Mouse (Mus musculus) limb, embryonic 13.5 days (tissue): ENCODE measurements around the gene Creb3. TPM values are rescaled to one million over a fixed set of nuclear protein-coding genes. Genes with fewer than 3 reads are reported as not detected.
A peak's percentile ranks its signal among the peaks of the same experiment; 100 is the strongest.
"Not testable (repeated sequence)": the region's sequence is repeated elsewhere in the genome, so short reads cannot be mapped to it uniquely, and the experiment has no call there.

Source experiments
- ATAC-seq: fragments of 200-750 bp; cut with Nextera tagmentation; 2 replicates; pipeline ENCODE4 v1.8.0; 2017; ENCODE audit warnings: low read depth, moderate number of reproducible peaks, moderate TSS enrichment; ENCODE audit not compliant: low FRiP score
- H3K27ac ChIP-seq: fragments of 300-500 bp; sonication (generic); 2 replicates; pipeline ENCODE4 v1.5.1; 2015; ENCODE audit warnings: inconsistent platforms, mild to moderate bottlenecking, moderate library complexity
- H3K27me3 ChIP-seq: fragments of 300-500 bp; sonication (generic); 2 replicates; pipeline ENCODE4 v1.6.1; 2015; ENCODE audit warnings: mild to moderate bottlenecking, inconsistent platforms
- H3K36me3 ChIP-seq: fragments of 300-500 bp; sonication (generic); 2 replicates; pipeline ENCODE4 v1.6.1; 2015; ENCODE audit warnings: inconsistent platforms, mild to moderate bottlenecking, moderate library complexity
- H3K4me1 ChIP-seq: fragments of 300-500 bp; sonication (generic); 2 replicates; pipeline ENCODE4 v1.6.1; 2015; ENCODE audit warnings: inconsistent platforms
- H3K4me2 ChIP-seq: fragments of 300-500 bp; sonication (generic); replicated peaks from 2 replicates; pipeline ENCODE4 v1.6.1; 2015; ENCODE audit warnings: inconsistent platforms, mild to moderate bottlenecking, moderate library complexity
- H3K4me3 ChIP-seq: fragments of 300-500 bp; sonication (generic); 2 replicates; pipeline ENCODE4 v1.5.1; 2015; ENCODE audit warnings: moderate library complexity, mild to moderate bottlenecking, inconsistent platforms
- H3K9ac ChIP-seq: fragments of 300-500 bp; sonication (generic); 2 replicates; pipeline ENCODE4 v1.6.1; 2015; ENCODE audit warnings: mild to moderate bottlenecking, inconsistent platforms
- H3K9me3 ChIP-seq: fragments of 300-500 bp; sonication (generic); 2 replicates; pipeline ENCODE4 v1.6.1; 2016; ENCODE audit warnings: inconsistent platforms
- WGBS: fragments of 180-500 bp; shearing (Covaris S2); methylation state at CpG from one replicate; pipeline ENCODE4 v1.1.7; 2015; 5-methylcytosine and 5-hydroxymethylcytosine counted together
- polyA plus RNA-seq: library from polyadenylated mRNA; unstranded; fragments of >200 nt; fragmentation: Nextera tagmentation; extraction: Ambion mirVana; gene quantifications from 2 replicates; pipeline ENCODE4 v1.2.1, GENCODE M21; 2015

Gene Creb3
- polyA plus RNA-seq, 1 experiment from 2014 or later = 58.7 TPM

DNA sequence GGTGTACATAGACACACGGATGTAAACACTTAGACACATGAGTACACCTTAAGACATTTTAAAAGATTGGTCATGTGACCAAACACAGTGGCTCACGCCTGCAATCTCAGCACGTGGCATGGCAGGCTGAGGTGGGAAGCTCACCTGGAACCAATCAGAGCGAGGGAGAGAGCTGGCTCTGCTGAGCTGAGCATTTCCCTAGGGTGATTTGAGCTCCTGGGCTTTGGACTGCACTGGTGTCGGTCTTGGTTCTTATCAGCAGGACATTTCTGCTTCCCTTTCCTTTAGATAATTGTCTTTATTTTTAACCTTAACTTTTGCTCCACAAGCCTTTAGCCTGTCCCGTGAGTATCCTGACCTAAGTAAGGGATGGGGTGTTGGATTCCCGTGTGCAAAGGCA, 25.5 kb downstream of the Creb3 start:
- no peak overlapping the region for H3K27ac ChIP-seq
- H3K9me3 ChIP-seq = no peaks in the 10 kb centered on the region
- H3K9ac ChIP-seq = no peak overlapping the region
- ATAC-seq = 0 out of 2 replicates have a peak, but pooled peaks have one; percentile 10
- peaks cover 5% of the 10 kb centered on the region for H3K4me1 ChIP-seq
- H3K27me3 ChIP-seq = no peaks in the 10 kb centered on the region
- WGBS = 40% methylated on average over 7 of the region's 7 CpGs
- peaks cover 26% of the 10 kb centered on the region for H3K36me3 ChIP-seq
- no peak overlapping the region for H3K4me2 ChIP-seq
- no peak overlapping the region for H3K4me3 ChIP-seq

DNA sequence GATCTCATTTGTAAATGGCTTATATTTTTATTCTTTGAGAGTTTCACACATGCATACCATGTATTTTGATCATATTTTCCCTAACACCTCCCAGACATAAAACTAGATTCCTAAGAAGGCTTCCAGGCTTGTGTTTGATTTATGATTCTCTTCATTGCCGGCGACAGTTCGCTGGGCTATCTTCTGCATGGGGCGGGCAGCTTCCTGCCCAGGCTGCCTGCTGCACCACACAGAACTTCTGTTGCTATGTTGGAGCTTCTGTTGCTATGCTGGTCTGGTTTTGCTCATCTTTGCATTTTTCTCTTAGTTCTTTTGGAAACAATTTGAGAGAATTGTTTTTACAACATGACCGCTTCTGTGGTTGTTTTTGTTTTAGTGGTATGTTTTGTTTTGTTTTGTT, 29.4 kb downstream of the Creb3 start:
- no peak for ATAC-seq
- Histone ChIP-seq H3K36me3 (no peaks in the 10 kb centered on the region), H3K9me3 (no peaks in the 10 kb centered on the region), H3K4me2 (no peak overlapping the region), H3K27ac (no peak overlapping the region), H3K4me1 (peaks cover 9% of the 10 kb centered on the region), H3K9ac (no peak overlapping the region), H3K27me3 (no peaks in the 10 kb centered on the region), H3K4me3 (no peak overlapping the region)
- 73% methylated on average over 5 of the region's 5 CpGs for WGBS

DNA sequence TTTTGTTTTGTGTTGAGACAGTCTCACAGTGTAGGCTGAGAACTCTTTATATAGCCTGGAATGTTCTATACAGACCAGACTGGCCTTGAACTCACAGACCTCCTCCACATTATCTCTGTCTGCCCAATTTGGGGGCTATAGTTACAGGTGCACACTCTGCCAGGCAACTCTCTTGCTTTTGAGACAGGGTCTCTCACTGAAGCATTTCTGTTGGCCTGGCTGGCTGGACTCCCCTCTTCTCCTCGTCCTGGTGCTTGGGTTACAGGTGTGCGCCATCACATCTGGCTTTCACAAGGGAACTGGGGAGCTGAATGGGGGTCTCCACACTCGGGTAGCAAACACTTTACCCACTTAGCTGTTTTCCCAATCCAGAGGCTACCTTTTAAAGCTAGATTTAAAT, 29.8 kb downstream of the Creb3 start:
- Histone ChIP-seq H3K4me2 (no peak overlapping the region), H3K9ac (no peak overlapping the region), H3K27ac (no peak overlapping the region), H3K27me3 (no peaks in the 10 kb centered on the region), H3K4me1 (peaks cover 9% of the 10 kb centered on the region), H3K4me3 (no peak overlapping the region), H3K36me3 (no peaks in the 10 kb centered on the region), H3K9me3 (no peaks in the 10 kb centered on the region)
- no peak for ATAC-seq
- WGBS = 59% methylated on average over 3 of the region's 3 CpGs

DNA sequence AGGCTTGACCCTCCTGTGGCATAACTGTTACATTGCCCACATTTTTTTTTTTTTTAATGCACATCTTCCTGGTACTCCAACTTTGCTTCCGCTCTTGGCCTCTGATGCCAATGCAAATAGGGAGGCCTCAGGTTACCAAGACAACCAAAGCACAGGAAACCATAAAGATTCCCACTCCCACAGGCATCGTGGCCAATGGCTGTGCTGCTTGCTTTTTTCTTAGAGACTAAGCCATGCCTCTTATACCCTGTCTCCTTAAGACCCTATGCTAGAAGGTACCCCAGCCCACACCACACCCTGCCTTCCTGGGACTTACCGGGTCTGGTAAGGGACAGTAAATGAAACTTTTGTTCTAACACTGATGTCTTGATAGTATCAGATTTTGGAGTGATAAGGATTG, 31.3 kb downstream of the Creb3 start:
- H3K4me3 ChIP-seq = no peak overlapping the region
- 53% methylated on average over 3 of the region's 3 CpGs for WGBS
- no peak for ATAC-seq
- no peak overlapping the region for H3K27ac ChIP-seq
- peaks cover 4% of the 10 kb centered on the region; the same call in 1 of the 2 replicates for H3K4me1 ChIP-seq
- H3K9ac ChIP-seq = no peak overlapping the region
- H3K4me2 ChIP-seq = no peak overlapping the region
- H3K27me3 ChIP-seq = no peaks in the 10 kb centered on the region
- no peaks in the 10 kb centered on the region for H3K9me3 ChIP-seq
- no peaks in the 10 kb centered on the region for H3K36me3 ChIP-seq

DNA sequence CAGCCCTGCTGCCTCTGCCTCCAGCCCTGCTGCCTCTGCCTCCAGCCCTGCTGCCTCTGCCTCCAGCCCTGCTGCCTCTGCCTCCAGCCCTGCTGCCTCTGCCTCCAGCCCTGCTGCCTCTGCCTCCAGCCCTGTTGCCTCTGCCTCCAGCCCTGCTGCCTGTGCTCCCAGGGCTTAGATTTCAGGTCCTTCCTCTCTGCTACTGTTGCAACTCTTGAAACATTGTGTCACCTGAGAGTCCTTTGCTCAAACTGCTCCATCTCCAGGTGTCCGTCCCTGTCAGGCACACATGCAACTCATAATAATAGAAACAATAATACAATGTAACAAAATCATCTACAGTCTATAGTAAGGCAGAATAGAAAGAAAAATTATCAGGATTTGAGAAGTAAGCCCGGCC, 34.5 kb downstream of the Creb3 start:
- H3K9ac ChIP-seq, ATAC-seq, H3K27ac ChIP-seq, H3K27me3 ChIP-seq, H3K4me3 ChIP-seq, H3K9me3 ChIP-seq, H3K36me3 ChIP-seq, H3K4me2 ChIP-seq, H3K4me1 ChIP-seq: not testable (repeated sequence)
- WGBS = 72% methylated on average over 2 of the region's 2 CpGs

- no peaks in the 10 kb centered on the region for H3K36me3 ChIP-seq
- no peak for ATAC-seq
- WGBS = 83% methylated on average over 4 of the region's 4 CpGs
- H3K27ac ChIP-seq = no peak overlapping the region
- H3K27me3 ChIP-seq = no peaks in the 10 kb centered on the region
- no peak overlapping the region for H3K4me2 ChIP-seq
- H3K9me3 ChIP-seq = no peaks in the 10 kb centered on the region
- no peak overlapping the region for H3K4me3 ChIP-seq
- H3K4me1 ChIP-seq = peaks cover 4% of the 10 kb centered on the region; the same call in 1 of the 2 replicates
- no peak overlapping the region for H3K9ac ChIP-seq
Measured at GRCm38 (mm10) chr4:43598200-43598599, 36.1 kb downstream of the Creb3 start.

GRCm38 (mm10) chr4:43598650-43599380, 36.7 kb downstream of the Creb3 start:
- H3K9me3 ChIP-seq = no peaks in the 10 kb centered on the region
- H3K4me1 ChIP-seq = no peaks in the 10 kb centered on the region
- 78% methylated on average over 7 of the region's 7 CpGs for WGBS
- H3K9ac ChIP-seq = no peak overlapping the region
- no peak overlapping the region for H3K4me3 ChIP-seq
- H3K27me3 ChIP-seq = no peaks in the 10 kb centered on the region
- H3K36me3 ChIP-seq = no peaks in the 10 kb centered on the region
- ATAC-seq = no peak
- no peak overlapping the region for H3K4me2 ChIP-seq
- H3K27ac ChIP-seq = no peak overlapping the region

DNA sequence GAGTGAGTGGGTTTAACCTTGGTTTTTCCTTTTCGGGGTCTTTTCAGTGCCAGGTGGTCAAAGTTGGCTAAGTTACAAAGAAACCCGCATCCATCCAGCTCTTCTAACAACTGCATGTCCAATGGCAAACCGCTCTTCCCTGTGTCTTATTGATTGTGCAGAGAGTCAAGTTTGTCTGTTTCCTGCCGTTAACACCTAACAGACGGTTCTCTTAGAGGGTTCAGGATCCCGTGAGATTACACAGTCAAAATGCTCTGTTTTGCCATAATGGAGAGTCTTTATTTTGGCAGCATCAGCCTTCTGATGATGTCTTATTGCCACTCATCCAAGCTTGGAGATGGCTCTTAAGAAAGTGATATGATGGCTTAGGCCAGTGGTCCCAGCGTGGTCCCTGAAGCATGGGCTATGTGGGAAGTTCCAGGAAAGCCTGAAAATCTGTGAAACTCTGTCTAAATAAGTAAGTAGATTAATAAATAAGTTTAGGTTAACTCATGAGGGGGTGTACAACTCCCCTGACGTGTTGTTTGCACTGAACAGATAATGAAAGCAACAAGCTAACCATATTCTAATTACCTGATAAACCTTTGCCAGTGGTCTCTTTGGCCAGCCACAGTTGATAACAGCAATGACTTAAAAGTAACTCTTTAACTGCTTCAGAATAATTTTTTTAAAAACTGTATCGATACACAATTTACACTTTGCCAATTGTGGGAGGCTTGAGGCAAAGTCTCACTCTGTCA, 38.2 kb downstream of the Creb3 start:
- Histone ChIP-seq H3K9ac (no peak overlapping the region), H3K4me1 (no peaks in the 10 kb centered on the region), H3K4me3 (no peak overlapping the region), H3K9me3 (no peaks in the 10 kb centered on the region), H3K4me2 (no peak overlapping the region), H3K27me3 (no peaks in the 10 kb centered on the region), H3K27ac (no peak overlapping the region), H3K36me3 (no peaks in the 10 kb centered on the region)
- no peak for ATAC-seq
- WGBS = 78% methylated on average over 9 of the region's 9 CpGs

DNA sequence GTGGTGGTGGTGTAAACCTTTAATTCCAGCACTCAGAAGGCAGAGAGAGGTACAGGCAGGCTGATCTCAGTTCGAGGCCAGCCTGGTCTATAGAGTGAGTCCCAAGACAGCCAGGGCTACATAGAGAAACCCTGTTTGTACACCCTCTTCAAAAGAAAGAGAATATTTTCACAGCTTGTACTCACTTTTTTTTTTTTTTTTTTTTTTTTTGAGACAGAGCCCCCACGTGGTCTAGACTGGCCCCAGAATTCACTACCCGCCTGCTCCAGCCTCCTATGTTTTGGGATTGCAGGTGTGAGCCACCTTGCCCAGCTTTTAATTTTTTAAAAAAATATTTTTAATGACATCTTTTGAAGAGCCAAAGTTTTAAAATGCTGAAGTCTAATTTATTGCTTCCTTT, 42.0 kb downstream of the Creb3 start:
- no peak overlapping the region for H3K27ac ChIP-seq
- H3K9me3 ChIP-seq = no peaks in the 10 kb centered on the region
- no peak overlapping the region for H3K4me2 ChIP-seq
- H3K27me3 ChIP-seq = no peaks in the 10 kb centered on the region
- no peak for ATAC-seq
- no peaks in the 10 kb centered on the region for H3K4me1 ChIP-seq
- no peak overlapping the region for H3K4me3 ChIP-seq
- H3K36me3 ChIP-seq = no peaks in the 10 kb centered on the region
- WGBS = 59% methylated on average over 3 of the region's 3 CpGs
- H3K9ac ChIP-seq = no peak overlapping the region

GRCm38 (mm10) chr4:43604751-43605685, 42.9 kb downstream of the Creb3 start:
- H3K27ac ChIP-seq = no peak overlapping the region
- no peaks in the 10 kb centered on the region for H3K9me3 ChIP-seq
- ATAC-seq = no peak
- H3K36me3 ChIP-seq = no peaks in the 10 kb centered on the region
- no peak overlapping the region for H3K4me3 ChIP-seq
- no peak overlapping the region for H3K4me2 ChIP-seq
- H3K4me1 ChIP-seq = no peaks in the 10 kb centered on the region
- H3K9ac ChIP-seq = no peak overlapping the region
- 78% methylated on average over 9 of the region's 9 CpGs for WGBS
- no peaks in the 10 kb centered on the region for H3K27me3 ChIP-seq

DNA sequence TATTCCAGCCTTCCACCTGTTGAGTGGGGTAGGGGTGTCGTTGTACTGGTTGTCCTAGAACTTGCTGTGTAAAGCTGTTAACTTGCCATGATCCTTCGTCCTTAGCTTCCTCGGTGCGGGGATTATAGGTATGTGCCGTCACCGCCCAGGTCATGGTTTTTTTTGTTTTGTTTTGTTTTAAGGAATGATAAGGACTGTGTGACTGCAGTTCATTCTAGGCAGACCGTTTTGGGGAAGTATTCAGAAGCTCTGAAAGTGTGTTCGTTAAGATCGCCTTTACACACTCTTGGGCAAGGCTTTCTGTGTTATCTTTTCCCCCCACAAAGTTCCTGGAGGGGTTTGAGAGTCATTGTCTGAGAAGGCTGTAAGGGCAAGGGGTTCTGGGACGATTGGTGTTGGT, 50.4 kb downstream of the Creb3 start:
- Histone ChIP-seq H3K36me3 (no peaks in the 10 kb centered on the region), H3K4me2 (no peak overlapping the region), H3K4me3 (no peak overlapping the region), H3K4me1 (no peaks in the 10 kb centered on the region), H3K27ac (no peak overlapping the region), H3K27me3 (no peaks in the 10 kb centered on the region), H3K9me3 (no peaks in the 10 kb centered on the region), H3K9ac (no peak overlapping the region)
- 72% methylated on average over 10 of the region's 10 CpGs for whole genome bisulfite sequencing
- ATAC-seq = no peak
